In genomic region chr2:164912151-164912550, GRCm38 (mm10) we compare ENCODE assay signal across 1 mouse cellular context.
A peak's percentile ranks its signal among the peaks of the same experiment; 100 is the strongest.
TF ChIP-seq lines count a peak whose summit lies in the region.

No protein-coding gene starts in this region.

TF ChIP-seq in CH12.LX, 34 proteins besides CTCF, POLR2A, EP300 and RAD21 (continued from another document):
- TF ChIP-seq NRF1 (IDR thresholded peaks at IDR 0.05; ENCODE audit: low read depth, low read length): peak; percentile 67
- no peak for TF ChIP-seq TCF12 (IDR thresholded peaks at IDR 0.05; ENCODE audit: low read depth, low read length)
- TF ChIP-seq MAX (IDR thresholded peaks at IDR 0.05; ENCODE audit: low read length): peak; percentile 63
- no peak for TF ChIP-seq E2F4 (IDR thresholded peaks at IDR 0.05; ENCODE audit: insufficient replicate concordance, low read depth, low read length)
- 0 out of 2 replicates have a peak, but pooled peaks have one; percentile 32 for TF ChIP-seq BHLHE40 (IDR thresholded peaks at IDR 0.05; ENCODE audit: low read depth, low read length)
- no peak for TF ChIP-seq RCOR1 (conservative IDR thresholded peaks at IDR 0.05; ENCODE audit: low read depth, low read length)
- TF ChIP-seq USF2 (conservative IDR thresholded peaks at IDR 0.05; ENCODE audit: low read depth, low read length): peak; percentile 2; the same call in 1 of the 2 replicates
- no peak for TF ChIP-seq ZKSCAN1 (IDR thresholded peaks at IDR 0.05; ENCODE audit: borderline replicate concordance, low read depth, low read length)
- no peak for TF ChIP-seq JUN (IDR thresholded peaks at IDR 0.05; ENCODE audit: insufficient read depth, low read depth, low read length)
- TF ChIP-seq SMC3 (IDR thresholded peaks at IDR 0.05; ENCODE audit: low read depth, low read length): no peak
- peak; percentile 65 for TF ChIP-seq MXI1 (IDR thresholded peaks at IDR 0.05; ENCODE audit: low read depth, low read length)
- TF ChIP-seq NELFE (IDR thresholded peaks at IDR 0.05; ENCODE audit: low read depth, low read length): no peak
- TF ChIP-seq ZMIZ1 (IDR thresholded peaks at IDR 0.05; ENCODE audit: low read depth, low read length): no peak
- peak; percentile 82 for TF ChIP-seq MYC (IDR thresholded peaks at IDR 0.05; ENCODE audit: low read depth, low read length)
- TF ChIP-seq KAT2A (IDR thresholded peaks at IDR 0.05; ENCODE audit: insufficient replicate concordance, low read length): no peak
- peak; percentile 6; the same call in 1 of the 2 replicates for TF ChIP-seq TBP (conservative IDR thresholded peaks at IDR 0.05; ENCODE audit: low read depth, low read length)
- peak; percentile 74; the same call in 1 of the 2 replicates for TF ChIP-seq MEF2A (IDR thresholded peaks at IDR 0.05; ENCODE audit: borderline replicate concordance, low read depth, low read length)
- no peak for TF ChIP-seq ELF1 (IDR thresholded peaks at IDR 0.05; ENCODE audit: low read depth, low read length)
- no peak for TF ChIP-seq POLR2AphosphoS2 (IDR thresholded peaks at IDR 0.05; ENCODE audit: low read depth, low read length)
TF ChIP-seq in CH12.LX: peak in this region for 9.
